Mouse (Mus musculus): ENCODE data around the gene Cbs. TPM values are rescaled to one million over a fixed set of nuclear protein-coding genes. Genes with fewer than 3 reads are reported as not detected.

Gene Cbs
- total and polyA plus RNA-seq, 3 experiments: 0.05 TPM; not detected in 2

GRCm38 (mm10) chr17:31672279-31672678 is 35.2 kb upstream of the Cbs start:
- Histone ChIP-seq H3K27me3 (ENCODE audit: insufficient read depth, low read length) (peaks cover 32% of the 10 kb centered on the region), H3K4me3 (ENCODE audit: low read depth, low read length) (no peak overlapping the region), H3K36me3 (replicated peaks) (no peaks in the 10 kb centered on the region), H3K4me1 (ENCODE audit: insufficient read depth, low read depth, low read length) (no peaks in the 10 kb centered on the region), H3K9me3 (replicated peaks) (no peaks in the 10 kb centered on the region)
- DNase-seq (ENCODE audit: low spot score) (no peak), ATAC-seq (ENCODE audit: extremely low read depth, insufficient number of reproducible peaks, low FRiP score, poor library complexity, severe bottlenecking) (no peak)
- TF ChIP-seq GATA1 (IDR thresholded peaks at IDR 0.05; ENCODE audit: borderline replicate concordance, low read length): no peak
- TF ChIP-seq POLR2AphosphoS5 (IDR thresholded peaks at IDR 0.05; ENCODE audit: insufficient replicate concordance, low read depth, low read length): no peak
- no peak for TF ChIP-seq TAL1 (conservative IDR thresholded peaks at IDR 0.05; ENCODE audit: low read depth, low read length)
- TF ChIP-seq GATA2 (IDR thresholded peaks at IDR 0.05; ENCODE audit: borderline replicate concordance, low read depth, low read length): no peak
- no peak for TF ChIP-seq CTCF (IDR thresholded peaks at IDR 0.05; ENCODE audit: low read depth, low read length)

- no peak overlapping the region for H3K4me3 ChIP-seq (ENCODE audit: low read depth, low read length)
- ATAC-seq (ENCODE audit: extremely low read depth, insufficient number of reproducible peaks, low FRiP score, poor library complexity, severe bottlenecking): no peak
- H3K36me3 ChIP-seq (replicated peaks): no peaks in the 10 kb centered on the region
- DNase-seq (ENCODE audit: low spot score): no peak
- no peaks in the 10 kb centered on the region for H3K9me3 ChIP-seq (replicated peaks)
- H3K27me3 ChIP-seq (ENCODE audit: insufficient read depth, low read length): peaks cover 32% of the 10 kb centered on the region
- H3K4me1 ChIP-seq (ENCODE audit: insufficient read depth, low read depth, low read length): no peaks in the 10 kb centered on the region
- TF ChIP-seq CTCF (IDR thresholded peaks at IDR 0.05; ENCODE audit: low read depth, low read length): no peak
- no peak for TF ChIP-seq TAL1 (conservative IDR thresholded peaks at IDR 0.05; ENCODE audit: low read depth, low read length)
- TF ChIP-seq GATA2 (IDR thresholded peaks at IDR 0.05; ENCODE audit: borderline replicate concordance, low read depth, low read length): no peak
- no peak for TF ChIP-seq GATA1 (IDR thresholded peaks at IDR 0.05; ENCODE audit: borderline replicate concordance, low read length)
- no peak for TF ChIP-seq POLR2AphosphoS5 (IDR thresholded peaks at IDR 0.05; ENCODE audit: insufficient replicate concordance, low read depth, low read length)
Observed at GRCm38 (mm10) chr17:31671698-31672097, 34.7 kb upstream of the Cbs start.

DNA sequence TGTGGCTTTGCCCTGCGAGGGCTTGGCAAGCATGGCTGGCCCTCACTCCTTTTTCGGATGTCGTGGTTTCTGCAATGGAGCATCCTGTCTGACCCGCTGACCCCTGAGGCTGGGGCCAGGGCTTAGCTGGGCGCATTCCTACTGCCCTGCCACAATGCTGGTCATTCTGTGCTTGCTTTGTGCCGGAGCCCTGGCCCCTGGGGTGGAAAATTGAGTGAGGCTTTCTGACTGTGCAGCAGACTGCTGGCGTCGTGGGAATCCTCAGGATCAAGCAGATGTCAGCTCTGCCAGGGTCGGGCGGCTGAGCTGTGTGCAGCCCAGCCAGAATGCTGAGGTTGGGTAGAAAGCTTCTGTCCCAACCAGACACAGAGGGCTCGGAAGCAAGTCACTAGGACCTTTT is 33.1 kb upstream of the Cbs start:
- DNase-seq (ENCODE audit: low spot score) (no peak), ATAC-seq (ENCODE audit: extremely low read depth, insufficient number of reproducible peaks, low FRiP score, poor library complexity, severe bottlenecking) (no peak)
- TF ChIP-seq CTCF (IDR thresholded peaks at IDR 0.05; ENCODE audit: low read depth, low read length) (no peak), GATA1 (IDR thresholded peaks at IDR 0.05; ENCODE audit: borderline replicate concordance, low read length) (no peak), GATA2 (IDR thresholded peaks at IDR 0.05; ENCODE audit: borderline replicate concordance, low read depth, low read length) (no peak), TAL1 (conservative IDR thresholded peaks at IDR 0.05; ENCODE audit: low read depth, low read length) (no peak), POLR2AphosphoS5 (IDR thresholded peaks at IDR 0.05; ENCODE audit: insufficient replicate concordance, low read depth, low read length) (no peak)
- Histone ChIP-seq H3K27me3 (ENCODE audit: insufficient read depth, low read length) (peaks cover 32% of the 10 kb centered on the region), H3K9me3 (replicated peaks) (no peaks in the 10 kb centered on the region), H3K4me3 (ENCODE audit: low read depth, low read length) (no peak overlapping the region), H3K36me3 (replicated peaks) (no peaks in the 10 kb centered on the region), H3K4me1 (ENCODE audit: insufficient read depth, low read depth, low read length) (no peaks in the 10 kb centered on the region)

DNA sequence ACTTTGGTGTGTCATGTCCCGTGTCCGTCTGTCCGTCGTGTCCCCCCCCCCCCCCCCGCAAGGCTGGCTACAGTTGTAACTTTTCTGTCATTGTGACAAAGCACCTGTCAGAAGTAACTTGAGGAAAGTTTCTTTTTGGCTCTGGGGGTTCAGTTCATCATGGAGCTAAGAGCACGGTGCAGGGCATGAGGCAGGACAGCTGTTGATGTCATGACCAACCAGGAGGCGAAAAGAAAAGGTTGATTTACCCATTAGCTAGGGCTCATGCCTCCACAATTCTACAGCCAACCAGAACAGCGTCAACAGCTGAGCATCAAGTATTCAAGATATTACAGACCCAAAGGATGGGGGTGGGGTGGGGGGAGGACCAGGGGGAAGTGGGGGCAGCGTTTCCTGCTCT is 31.3 kb upstream of the Cbs start:
- Histone ChIP-seq H3K9me3 (replicated peaks) (no peaks in the 10 kb centered on the region), H3K4me3 (ENCODE audit: low read depth, low read length) (no peak overlapping the region), H3K4me1 (ENCODE audit: insufficient read depth, low read depth, low read length) (peaks cover 4% of the 10 kb centered on the region), H3K27me3 (ENCODE audit: insufficient read depth, low read length) (peaks cover 25% of the 10 kb centered on the region), H3K36me3 (replicated peaks) (no peaks in the 10 kb centered on the region)
- TF ChIP-seq GATA2 (IDR thresholded peaks at IDR 0.05; ENCODE audit: borderline replicate concordance, low read depth, low read length): no peak
- no peak for TF ChIP-seq TAL1 (conservative IDR thresholded peaks at IDR 0.05; ENCODE audit: low read depth, low read length)
- no peak for TF ChIP-seq CTCF (IDR thresholded peaks at IDR 0.05; ENCODE audit: low read depth, low read length)
- TF ChIP-seq GATA1 (IDR thresholded peaks at IDR 0.05; ENCODE audit: borderline replicate concordance, low read length): no peak
- ATAC-seq (ENCODE audit: extremely low read depth, insufficient number of reproducible peaks, low FRiP score, poor library complexity, severe bottlenecking): no peak
- no peak for DNase-seq (ENCODE audit: low spot score)

GRCm38 (mm10) chr17:31664760-31665159 is 27.7 kb upstream of the Cbs start:
- peak; percentile 73 for ATAC-seq (ENCODE audit: extremely low read depth, insufficient number of reproducible peaks, low FRiP score, poor library complexity, severe bottlenecking)

GRCm38 (mm10) chr17:31662855-31663254 is 25.8 kb upstream of the Cbs start:
- Histone ChIP-seq H3K36me3 (replicated peaks) (no peaks in the 10 kb centered on the region), H3K27me3 (ENCODE audit: insufficient read depth, low read length) (peaks cover 6% of the 10 kb centered on the region), H3K4me3 (ENCODE audit: low read depth, low read length) (no peak overlapping the region), H3K9me3 (replicated peaks) (no peaks in the 10 kb centered on the region), H3K4me1 (ENCODE audit: insufficient read depth, low read depth, low read length) (peaks cover 20% of the 10 kb centered on the region)
- DNase-seq (ENCODE audit: low spot score): no peak
- no peak for TF ChIP-seq TAL1 (conservative IDR thresholded peaks at IDR 0.05; ENCODE audit: low read depth, low read length)
- TF ChIP-seq CTCF (IDR thresholded peaks at IDR 0.05; ENCODE audit: low read depth, low read length): no peak
- TF ChIP-seq POLR2AphosphoS5 (IDR thresholded peaks at IDR 0.05; ENCODE audit: insufficient replicate concordance, low read depth, low read length): no peak
- TF ChIP-seq GATA1 (IDR thresholded peaks at IDR 0.05; ENCODE audit: borderline replicate concordance, low read length): no peak
- no peak for ATAC-seq (ENCODE audit: extremely low read depth, insufficient number of reproducible peaks, low FRiP score, poor library complexity, severe bottlenecking)

More at GRCm38 (mm10) chr17:31664760-31665159, 27.7 kb upstream of the Cbs start:
- peaks cover 9% of the 10 kb centered on the region for H3K27me3 ChIP-seq (ENCODE audit: insufficient read depth, low read length)
- H3K4me3 ChIP-seq (ENCODE audit: low read depth, low read length): no peak overlapping the region
- TF ChIP-seq POLR2AphosphoS5 (IDR thresholded peaks at IDR 0.05; ENCODE audit: insufficient replicate concordance, low read depth, low read length) (no peak), CTCF (IDR thresholded peaks at IDR 0.05; ENCODE audit: low read depth, low read length) (peak; percentile 51; the same call in 1 of the 2 replicates)
- peak; percentile 61 for DNase-seq (ENCODE audit: low spot score)
- no peaks in the 10 kb centered on the region for H3K9me3 ChIP-seq (replicated peaks)
- peaks cover 9% of the 10 kb centered on the region for H3K4me1 ChIP-seq (ENCODE audit: insufficient read depth, low read depth, low read length)
- no peaks in the 10 kb centered on the region for H3K36me3 ChIP-seq (replicated peaks)
